Mouse (Mus musculus) neural tube, embryonic 11.5 days (tissue): ENCODE data around the gene Marcks. TPM values are rescaled to one million over a fixed set of nuclear protein-coding genes. Genes with fewer than 3 reads are reported as not detected.

Source experiments
- ATAC-seq: fragments of 200-750 bp; cut with Nextera tagmentation; 2 replicates; pipeline ENCODE4 v1.8.0; 2017; ENCODE audit warnings: moderate number of reproducible peaks, mild to moderate bottlenecking, moderate TSS enrichment, moderate library complexity; ENCODE audit not compliant: insufficient read depth, low FRiP score, low TSS enrichment
- DNase-seq: peaks from one replicate; pipeline ENCODE4 v3.0.0-alpha.2; 2015; ENCODE audit warnings: low spot score
- H3K27ac ChIP-seq: fragments of 300-500 bp; sonication (generic); 2 replicates; pipeline ENCODE4 v1.5.1; 2014; ENCODE audit warnings: low read depth, mild to moderate bottlenecking, low read length
- H3K27me3 ChIP-seq: fragments of 300-500 bp; sonication (generic); 2 replicates; pipeline ENCODE4 v1.6.1; 2014; ENCODE audit warnings: mild to moderate bottlenecking, low read length, mixed read lengths; ENCODE audit not compliant: control insufficient read depth, insufficient read depth
- H3K36me3 ChIP-seq: fragments of 300-500 bp; sonication (generic); 2 replicates; pipeline ENCODE4 v1.6.1; 2014; ENCODE audit warnings: mild to moderate bottlenecking, low read length, moderate library complexity, mixed read lengths; ENCODE audit not compliant: control insufficient read depth, insufficient read depth
- H3K4me1 ChIP-seq: fragments of 300-500 bp; sonication (generic); 2 replicates; pipeline ENCODE4 v1.6.1; 2014; ENCODE audit warnings: low read length, mixed read lengths; ENCODE audit not compliant: control insufficient read depth, insufficient read depth
- H3K4me2 ChIP-seq: fragments of 300-500 bp; sonication (generic); 2 replicates; pipeline ENCODE4 v1.6.1; 2014; ENCODE audit warnings: low read depth, mild to moderate bottlenecking, moderate library complexity
- H3K4me3 ChIP-seq: fragments of 300-500 bp; sonication (generic); 2 replicates; pipeline ENCODE4 v1.5.1; 2014; ENCODE audit warnings: low read depth, low read length
- H3K9ac ChIP-seq: fragments of 300-500 bp; sonication (generic); 2 replicates; pipeline ENCODE4 v1.6.1; 2014; ENCODE audit warnings: mild to moderate bottlenecking, low read length
- H3K9me3 ChIP-seq: fragments of 300-500 bp; sonication (generic); 2 replicates; pipeline ENCODE4 v1.6.1; 2016; ENCODE audit warnings: low read length; ENCODE audit not compliant: control insufficient read depth
- WGBS: fragments of 180-500 bp; shearing (Covaris S2); extraction: QIAGEN DNeasy Blood & Tissue Kit; methylation state at CpG from one replicate; pipeline ENCODE4 v1.1.7; 2014; 5-methylcytosine and 5-hydroxymethylcytosine counted together
- polyA plus RNA-seq: library from polyadenylated mRNA; unstranded; fragments of >200 nt; fragmentation: Nextera tagmentation; extraction: Ambion mirVana; gene quantifications from 2 replicates; pipeline ENCODE4 v1.2.1, GENCODE M21; 2014

Gene Marcks
- polyA plus RNA-seq, 1 experiment from 2014 or later, result 300 TPM

GRCm38 (mm10) chr10:37139443-37140165, 884 bp upstream of the Marcks start:
- ATAC-seq, result no peak

GRCm38 (mm10) chr10:37138311-37138731, 399 bp downstream of the Marcks start:
- Histone ChIP-seq H3K4me1 (peaks cover 13% of the 10 kb centered on the region; the same call in 1 of the 2 replicates), H3K36me3 (peaks cover 4% of the 10 kb centered on the region), H3K4me2 (peak overlapping the region; percentile 12; the same call in 1 of the 2 replicates), H3K9ac (peak overlapping the region; percentile 100), H3K4me3 (peak overlapping the region; percentile 99), H3K27me3 (no peaks in the 10 kb centered on the region), H3K27ac (peak overlapping the region; percentile 100), H3K9me3 (no peaks in the 10 kb centered on the region)
- under 1% methylated on average over 26 of the region's 26 CpGs for WGBS
- ATAC-seq (no peak), DNase-seq (peak; percentile 71)

More at GRCm38 (mm10) chr10:37139443-37140165, 884 bp upstream of the Marcks start:
- H3K4me3 ChIP-seq, result peak overlapping the region; percentile 99
- H3K27me3 ChIP-seq, result no peaks in the 10 kb centered on the region
- peaks cover 11% of the 10 kb centered on the region; the same call in 1 of the 2 replicates for H3K4me1 ChIP-seq
- peaks cover 4% of the 10 kb centered on the region for H3K36me3 ChIP-seq
- peak overlapping the region; percentile 92 for H3K9ac ChIP-seq
- no peaks in the 10 kb centered on the region for H3K9me3 ChIP-seq
- H3K27ac ChIP-seq, result peak overlapping the region; percentile 100
- WGBS, result under 1% methylated on average over 26 of the region's 26 CpGs
- peak; percentile 71 for DNase-seq
- H3K4me2 ChIP-seq, result peak overlapping the region; percentile 65

DNA sequence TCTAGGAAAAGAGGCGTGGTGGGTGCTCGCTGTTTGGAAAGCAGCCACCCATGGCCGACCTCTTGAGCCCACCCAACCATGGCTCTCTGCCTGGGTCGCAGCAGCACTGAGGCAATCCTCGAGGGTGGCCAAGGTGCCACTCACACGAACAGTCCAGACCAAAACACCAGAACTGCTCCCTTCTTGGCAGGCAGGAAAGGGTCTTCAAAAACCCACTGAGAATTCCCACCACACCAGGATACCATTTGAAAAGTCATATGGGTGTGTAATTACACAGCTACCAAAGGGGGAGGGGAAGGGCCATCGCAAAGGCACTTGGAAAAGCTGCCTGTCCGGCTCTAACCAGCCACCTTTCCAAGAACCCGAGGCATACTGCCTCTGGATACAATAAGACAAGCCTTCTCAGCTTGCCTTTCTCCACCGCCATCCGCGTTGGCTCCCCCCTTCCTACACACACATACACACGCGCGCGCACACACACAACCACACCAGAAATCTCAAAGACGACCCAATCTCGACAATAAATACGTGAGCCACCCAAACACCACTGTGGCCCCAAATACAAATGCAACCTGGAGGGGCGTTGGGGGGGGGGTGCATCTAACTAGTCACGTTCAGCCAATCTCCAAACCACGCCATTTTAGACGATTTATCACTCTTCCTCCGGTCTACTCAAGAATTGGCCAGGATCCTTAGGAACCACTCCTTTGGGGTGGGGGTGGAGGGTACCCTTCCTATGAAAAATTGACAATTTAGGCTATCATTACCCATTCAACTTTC, 999 bp downstream of the Marcks start:
- Histone ChIP-seq H3K36me3 (peaks cover 4% of the 10 kb centered on the region), H3K9ac (peak overlapping the region; percentile 100), H3K4me2 (peak overlapping the region; percentile 67), H3K9me3 (no peaks in the 10 kb centered on the region), H3K27me3 (no peaks in the 10 kb centered on the region), H3K4me1 (peaks cover 13% of the 10 kb centered on the region; the same call in 1 of the 2 replicates), H3K4me3 (peak overlapping the region; percentile 99), H3K27ac (peak overlapping the region; percentile 100)
- WGBS, result 0% methylated on average over 24 of the region's 24 CpGs
- DNase-seq (peak; percentile 73), ATAC-seq (no peak)

DNA sequence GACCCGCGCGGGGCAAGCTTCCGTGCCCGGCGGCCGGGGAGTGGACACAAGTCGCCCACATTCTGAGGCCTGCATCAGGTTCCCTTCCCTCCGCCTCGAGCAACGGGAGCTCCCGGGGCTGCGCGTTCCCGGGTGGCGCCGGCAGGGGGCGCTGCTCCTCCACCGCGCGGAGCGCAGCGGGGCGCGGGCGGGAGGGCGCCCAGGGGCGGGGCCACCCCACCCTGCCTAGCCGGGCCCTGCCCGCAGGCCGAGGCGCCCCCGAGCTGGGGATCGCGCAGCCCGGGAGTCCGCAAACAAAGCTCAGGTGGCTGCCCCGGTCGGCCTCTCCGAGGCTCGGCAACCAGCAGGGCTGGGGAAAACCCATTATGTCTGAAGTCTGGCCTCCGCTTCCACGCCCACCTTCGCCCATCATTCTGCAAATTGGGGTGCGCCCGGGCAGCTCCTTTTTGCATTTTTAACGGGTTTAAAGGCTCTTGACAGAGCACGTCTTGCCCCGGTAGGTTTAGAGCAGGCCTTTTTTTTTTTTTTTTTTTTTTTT, 1.7 kb downstream of the Marcks start:
- H3K27me3 ChIP-seq, result no peaks in the 10 kb centered on the region
- peaks cover 4% of the 10 kb centered on the region for H3K36me3 ChIP-seq
- peak overlapping the region; percentile 99 for H3K4me3 ChIP-seq
- H3K9me3 ChIP-seq, result no peaks in the 10 kb centered on the region
- DNase-seq (peak; percentile 93), ATAC-seq (peak; percentile 53)
- peak overlapping the region; percentile 67 for H3K4me2 ChIP-seq
- H3K27ac ChIP-seq, result peak overlapping the region; percentile 100
- peak overlapping the region; percentile 100 for H3K9ac ChIP-seq
- WGBS, result 0% methylated on average over 43 of the region's 49 CpGs
- peaks cover 13% of the 10 kb centered on the region; the same call in 1 of the 2 replicates for H3K4me1 ChIP-seq

GRCm38 (mm10) chr10:37135951-37136751, 2.6 kb downstream of the Marcks start:
- Histone ChIP-seq H3K4me3 (peak overlapping the region; percentile 99), H3K27me3 (no peaks in the 10 kb centered on the region), H3K9ac (peak overlapping the region; percentile 100), H3K36me3 (peaks cover 4% of the 10 kb centered on the region), H3K27ac (peak overlapping the region; percentile 100), H3K4me1 (0 out of 2 replicates have a peak, but pooled peaks cover 7% of the 10 kb centered on the region), H3K4me2 (peak overlapping the region; percentile 67), H3K9me3 (no peaks in the 10 kb centered on the region)
- under 1% methylated on average over 80 of the region's 99 CpGs for WGBS
- peak; percentile 50 for DNase-seq
- ATAC-seq, result no peak

- Histone ChIP-seq H3K27ac (no peak overlapping the region), H3K9ac (no peak overlapping the region), H3K4me1 (0 out of 2 replicates have a peak, but pooled peaks cover 7% of the 10 kb centered on the region), H3K27me3 (no peaks in the 10 kb centered on the region), H3K4me2 (peak overlapping the region; percentile 67), H3K9me3 (no peaks in the 10 kb centered on the region), H3K4me3 (peak overlapping the region; percentile 99), H3K36me3 (peaks cover 4% of the 10 kb centered on the region)
- WGBS, result 92% methylated on average over 4 of the region's 4 CpGs
- DNase-seq, result no peak
- ATAC-seq, result no peak
Observed at GRCm38 (mm10) chr10:37133876-37134708, 4.6 kb downstream of the Marcks start.

GRCm38 (mm10) chr10:37132671-37133070, 6.0 kb downstream of the Marcks start:
- peak; percentile 26 for DNase-seq
- H3K9ac ChIP-seq, result no peak overlapping the region
- no peak overlapping the region for H3K4me2 ChIP-seq
- no peaks in the 10 kb centered on the region for H3K27me3 ChIP-seq
- no peak for ATAC-seq
- peaks cover 4% of the 10 kb centered on the region for H3K36me3 ChIP-seq
- H3K9me3 ChIP-seq, result no peaks in the 10 kb centered on the region
- H3K27ac ChIP-seq, result no peak overlapping the region
- no peak overlapping the region for H3K4me3 ChIP-seq
- H3K4me1 ChIP-seq, result 0 out of 2 replicates have a peak, but pooled peaks cover 7% of the 10 kb centered on the region
- 94% methylated on average over 4 of the region's 4 CpGs for WGBS
